Mouse (Mus musculus) forebrain, embryonic 11.5 days (tissue): ENCODE measurements around the gene Ccr9. TPM values are rescaled to one million over a fixed set of nuclear protein-coding genes. Genes with fewer than 3 reads are reported as not detected.
"Not testable (repeated sequence)": the region's sequence is repeated elsewhere in the genome, so short reads cannot be mapped to it uniquely, and the experiment has no call there.

Source experiments
- ATAC-seq: fragments of 200-750 bp; cut with Nextera tagmentation; replicated peaks from 2 replicates; pipeline ENCODE4 v1.8.0; 2017; ENCODE audit warnings: moderate TSS enrichment; ENCODE audit not compliant: low FRiP score
- DNase-seq: peaks from one replicate; pipeline ENCODE4 v3.0.0-alpha.2; 2017; ENCODE audit warnings: low spot score
- H3K27ac ChIP-seq: fragments of 300-500 bp; sonication (generic); 2 replicates; pipeline ENCODE4 v1.5.1; 2014; ENCODE audit warnings: low read depth, low read length
- H3K27me3 ChIP-seq: fragments of 300-500 bp; sonication (generic); 2 replicates; pipeline ENCODE4 v1.6.1; 2014; ENCODE audit warnings: mild to moderate bottlenecking, low read length, mixed read lengths; ENCODE audit not compliant: control insufficient read depth, insufficient read depth
- H3K36me3 ChIP-seq: fragments of 300-500 bp; sonication (generic); 2 replicates; pipeline ENCODE4 v1.6.1; 2014; ENCODE audit warnings: mild to moderate bottlenecking, low read length, moderate library complexity, mixed read lengths; ENCODE audit not compliant: control insufficient read depth, insufficient read depth
- H3K4me1 ChIP-seq: fragments of 300-500 bp; sonication (generic); replicated peaks from 2 replicates; pipeline ENCODE4 v1.6.1; 2014; ENCODE audit warnings: low read length, mixed read lengths; ENCODE audit not compliant: control insufficient read depth, insufficient read depth
- H3K4me2 ChIP-seq: fragments of 300-500 bp; sonication (generic); 2 replicates; pipeline ENCODE4 v1.6.1; 2014; ENCODE audit warnings: low read depth, mild to moderate bottlenecking, low read length, moderate library complexity, mixed read lengths; ENCODE audit not compliant: severe bottlenecking
- H3K4me3 ChIP-seq: fragments of 300-500 bp; sonication (generic); 2 replicates; pipeline ENCODE4 v1.5.1; 2014; ENCODE audit warnings: low read depth, low read length
- H3K9ac ChIP-seq: fragments of 300-500 bp; sonication (generic); 2 replicates; pipeline ENCODE4 v1.6.1; 2014; ENCODE audit warnings: low read length
- H3K9me3 ChIP-seq: fragments of 300-500 bp; sonication (generic); 2 replicates; pipeline ENCODE4 v1.6.1; 2016; ENCODE audit warnings: low read length, mixed read lengths; ENCODE audit not compliant: control insufficient read depth
- WGBS: fragments of 180-500 bp; shearing (Covaris S2); extraction: QIAGEN DNeasy Blood & Tissue Kit; methylation state at CpG from one replicate; pipeline ENCODE4 v1.1.7; 2014; 5-methylcytosine and 5-hydroxymethylcytosine counted together
- polyA plus RNA-seq: library from polyadenylated mRNA; unstranded; fragments of >200 nt; fragmentation: Nextera tagmentation; extraction: Ambion mirVana; gene quantifications from 2 replicates; pipeline ENCODE4 v1.2.1, GENCODE M21; 2014

Gene Ccr9
- polyA plus RNA-seq, 1 experiment from 2014 or later = 0.04 TPM

DNA sequence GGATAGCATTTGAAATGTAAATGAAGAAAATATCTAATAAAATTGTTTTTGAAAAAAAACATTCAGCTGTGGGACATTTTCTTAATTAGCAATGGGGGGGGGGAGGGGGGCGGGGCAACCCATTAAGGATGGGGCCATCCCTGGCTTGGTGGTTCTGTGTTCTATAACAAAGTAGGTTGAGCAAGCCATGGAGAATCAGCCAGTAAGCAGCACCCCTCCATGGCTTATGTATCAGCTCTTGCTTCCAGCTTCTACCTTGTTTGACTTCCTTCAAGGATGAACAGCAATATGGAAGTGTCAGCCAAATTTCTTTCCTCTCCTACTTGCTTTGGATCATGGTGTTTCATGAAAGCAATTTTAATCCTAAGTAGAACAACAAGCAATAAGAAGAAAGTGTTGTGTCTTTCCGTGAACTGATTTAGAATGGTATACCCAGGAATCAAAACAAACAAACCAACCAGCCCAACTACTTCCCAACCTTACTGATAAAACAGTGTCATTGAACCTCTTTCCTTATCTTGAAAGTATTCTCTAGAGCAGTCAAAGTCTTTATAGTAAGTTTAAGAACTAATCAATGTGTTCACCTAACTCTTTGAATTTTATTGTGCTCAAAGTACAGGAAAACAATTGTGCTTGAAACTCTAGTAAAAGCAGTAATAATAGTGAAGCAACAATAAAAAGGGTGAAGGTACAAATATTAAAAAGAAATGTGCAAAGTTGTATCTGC, 28.3 kb upstream of the Ccr9 start:
- Histone ChIP-seq H3K9ac (no peak overlapping the region), H3K4me1 (no peaks in the 10 kb centered on the region), H3K9me3 (no peaks in the 10 kb centered on the region), H3K27me3 (no peaks in the 10 kb centered on the region), H3K4me3 (no peak overlapping the region), H3K4me2 (no peak overlapping the region), H3K27ac (no peak overlapping the region), H3K36me3 (no peaks in the 10 kb centered on the region)
- 87% methylated on average over 2 of the region's 2 CpGs for WGBS
- ATAC-seq (no peak), DNase-seq (no peak)

DNA sequence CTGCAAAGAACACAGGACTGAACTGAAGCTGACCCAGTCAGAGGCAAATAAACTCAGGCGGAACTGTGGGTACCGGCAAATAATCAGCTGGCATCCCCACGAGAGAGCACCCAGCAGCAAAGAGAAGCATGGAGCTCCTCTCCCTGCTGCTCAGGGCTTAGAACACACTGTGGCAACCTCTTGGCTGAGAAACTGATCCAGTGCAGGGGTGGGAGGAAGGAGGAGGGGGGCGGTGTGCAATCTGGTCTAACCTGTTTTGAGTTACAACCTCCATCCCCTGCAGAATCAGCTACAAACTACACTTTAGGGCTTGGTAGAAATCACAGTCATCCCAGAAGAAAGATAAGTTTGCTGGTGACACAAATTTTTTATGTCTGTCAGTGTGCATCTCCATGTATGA, 26.9 kb upstream of the Ccr9 start:
- no peaks in the 10 kb centered on the region for H3K4me1 ChIP-seq
- no peaks in the 10 kb centered on the region for H3K36me3 ChIP-seq
- no peak overlapping the region for H3K4me3 ChIP-seq
- ATAC-seq (no peak), DNase-seq (no peak)
- no peak overlapping the region for H3K4me2 ChIP-seq
- no peak overlapping the region for H3K27ac ChIP-seq
- H3K27me3 ChIP-seq = no peaks in the 10 kb centered on the region
- WGBS = 52% methylated on average over 4 of the region's 4 CpGs
- H3K9ac ChIP-seq = no peak overlapping the region
- no peaks in the 10 kb centered on the region for H3K9me3 ChIP-seq

DNA sequence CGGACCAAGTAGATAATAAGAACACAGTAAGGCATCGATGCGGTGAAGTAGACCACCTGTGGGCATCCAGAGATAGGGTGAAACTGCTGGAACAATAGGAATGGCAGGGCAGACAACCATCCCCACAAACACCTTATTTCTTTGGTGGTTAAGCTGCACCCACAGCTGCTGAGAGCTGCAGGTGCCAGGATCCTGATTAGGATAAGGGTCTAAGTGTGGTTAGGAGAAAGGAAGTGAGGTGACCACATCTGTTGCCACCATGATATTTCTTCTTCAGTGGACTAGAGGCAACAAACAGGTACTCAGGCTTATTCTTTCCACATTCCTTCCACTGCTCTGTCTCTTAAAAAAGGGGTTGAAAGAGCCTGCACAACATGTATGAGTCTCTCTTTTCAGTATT, 20.8 kb upstream of the Ccr9 start:
- ATAC-seq = no peak
- H3K9me3 ChIP-seq = no peaks in the 10 kb centered on the region
- 86% methylated on average over 3 of the region's 3 CpGs for WGBS

DNA sequence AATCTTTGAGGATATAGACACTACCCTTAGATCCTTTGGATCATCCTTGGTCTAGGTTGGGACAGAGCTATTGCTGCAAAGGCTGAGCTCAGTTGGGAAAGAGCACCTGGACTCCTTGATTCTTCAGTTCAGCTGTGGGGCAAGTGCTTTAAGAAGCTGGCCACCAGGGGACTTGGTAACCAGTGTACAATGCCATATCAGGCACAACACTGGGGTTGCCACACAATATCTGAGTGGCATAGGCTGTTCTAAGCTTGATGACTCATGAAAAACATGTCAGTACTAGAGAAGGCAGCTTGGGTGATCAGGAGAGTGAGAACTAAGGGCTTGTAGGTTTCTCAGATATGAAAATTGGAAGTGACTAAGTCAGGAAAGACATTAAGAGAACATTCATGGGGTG, 19.3 kb upstream of the Ccr9 start:
- ATAC-seq (no peak), DNase-seq (no peak)
- H3K9ac ChIP-seq = no peak overlapping the region
- no peaks in the 10 kb centered on the region for H3K36me3 ChIP-seq
- no peak overlapping the region for H3K27ac ChIP-seq
- no peak overlapping the region for H3K4me3 ChIP-seq
- no peaks in the 10 kb centered on the region for H3K9me3 ChIP-seq
- no peaks in the 10 kb centered on the region for H3K27me3 ChIP-seq
- H3K4me1 ChIP-seq = no peaks in the 10 kb centered on the region
- no peak overlapping the region for H3K4me2 ChIP-seq

More for the DNA sequence above, 20.8 kb upstream of the Ccr9 start:
- no peaks in the 10 kb centered on the region for H3K36me3 ChIP-seq
- H3K4me1 ChIP-seq = no peaks in the 10 kb centered on the region
- no peak overlapping the region for H3K9ac ChIP-seq
- H3K27me3 ChIP-seq = no peaks in the 10 kb centered on the region
- no peak for DNase-seq
- H3K4me2 ChIP-seq = no peak overlapping the region
- H3K27ac ChIP-seq = no peak overlapping the region
- no peak overlapping the region for H3K4me3 ChIP-seq

DNA sequence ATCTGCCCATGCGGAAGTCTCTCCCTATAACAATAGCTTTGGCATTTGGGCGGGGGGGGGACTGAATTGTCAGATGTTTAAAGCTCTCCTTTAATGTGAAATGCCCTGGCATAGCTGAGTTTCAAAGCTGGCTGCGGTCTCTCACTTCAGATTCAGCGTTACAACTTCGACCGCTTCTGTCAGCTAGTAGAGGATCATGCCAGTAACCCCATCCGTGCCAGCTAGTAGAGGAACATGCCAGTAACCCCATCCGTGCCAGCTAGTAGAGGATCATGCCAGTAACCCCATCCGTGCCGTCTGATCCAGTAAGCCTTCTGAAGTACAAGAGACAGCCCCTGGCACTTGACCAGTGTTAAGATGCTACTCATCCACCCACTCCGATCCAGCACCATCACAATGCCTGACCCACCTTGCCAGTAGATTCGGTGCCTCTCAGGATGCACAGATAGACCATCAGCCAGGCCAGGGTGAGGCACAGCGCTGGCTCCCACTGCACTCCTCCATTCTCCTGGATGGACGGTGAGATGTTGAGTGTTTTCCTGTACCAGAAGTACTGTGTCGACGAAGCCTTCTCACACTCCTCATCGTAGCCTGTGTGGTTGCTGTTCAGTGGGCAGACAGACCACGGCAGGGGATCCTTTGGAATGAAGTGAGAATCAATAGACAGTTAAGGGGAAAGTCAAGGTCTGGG, 18.1 kb upstream of the Ccr9 start:
- not testable (repeated sequence) for H3K27ac ChIP-seq, H3K9ac ChIP-seq, H3K27me3 ChIP-seq, H3K4me1 ChIP-seq, H3K9me3 ChIP-seq, DNase-seq, H3K4me2 ChIP-seq, H3K4me3 ChIP-seq, ATAC-seq, H3K36me3 ChIP-seq
- 86% methylated on average over 16 of the region's 18 CpGs for WGBS

DNA sequence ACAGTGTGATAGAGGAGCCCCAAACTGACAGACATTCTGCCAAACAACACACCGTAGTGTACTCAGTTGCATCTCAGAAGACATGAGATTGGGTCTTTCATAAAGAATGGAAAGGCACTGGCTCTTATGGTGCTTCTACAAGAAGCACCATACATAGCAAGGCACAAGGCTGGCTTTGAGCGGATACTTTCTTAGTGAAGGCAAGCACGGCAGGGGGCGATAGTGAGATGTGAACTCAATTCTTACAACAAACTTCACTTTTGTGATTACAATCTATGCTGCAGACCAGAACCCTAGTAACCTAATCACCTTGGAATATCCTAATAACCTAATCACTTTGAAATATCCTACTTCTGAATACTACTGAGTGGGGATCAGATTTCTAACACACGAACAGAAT, 12.6 kb upstream of the Ccr9 start:
- no peaks in the 10 kb centered on the region for H3K36me3 ChIP-seq
- H3K4me3 ChIP-seq = no peak overlapping the region
- ATAC-seq (no peak), DNase-seq (peak; percentile 58)
- no peaks in the 10 kb centered on the region for H3K27me3 ChIP-seq
- H3K4me2 ChIP-seq = no peak overlapping the region
- H3K9ac ChIP-seq = no peak overlapping the region
- H3K4me1 ChIP-seq = no peaks in the 10 kb centered on the region
- 61% methylated on average over 5 of the region's 5 CpGs for WGBS
- H3K27ac ChIP-seq = no peak overlapping the region
- H3K9me3 ChIP-seq = no peaks in the 10 kb centered on the region

DNA sequence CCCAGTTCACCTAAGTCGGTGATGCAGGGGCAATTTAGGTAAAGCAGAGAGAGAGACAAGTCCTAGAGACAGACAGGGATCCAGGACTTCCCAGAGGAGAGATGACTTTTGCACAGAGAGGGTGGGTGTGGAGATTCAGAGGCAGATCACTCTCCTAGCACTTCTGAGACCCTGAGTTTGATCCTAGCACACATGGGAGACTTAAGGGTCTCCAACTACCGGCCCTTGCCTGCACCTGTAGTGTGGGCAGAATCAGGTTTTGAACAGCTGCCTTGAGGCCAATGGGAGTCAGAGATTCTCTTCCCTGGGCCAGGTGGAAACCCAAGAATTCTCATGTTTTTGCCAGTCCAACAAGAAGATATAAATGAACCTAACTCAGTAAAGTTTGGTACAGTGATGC, 959 bp downstream of the Ccr9 start:
- no peak for DNase-seq
- Histone ChIP-seq H3K4me2 (no peak overlapping the region), H3K4me1 (peaks cover 7% of the 10 kb centered on the region; the same call in 1 of the 2 replicates), H3K27ac (no peak overlapping the region), H3K27me3 (peaks cover 25% of the 10 kb centered on the region), H3K36me3 (no peaks in the 10 kb centered on the region), H3K9me3 (no peaks in the 10 kb centered on the region), H3K9ac (no peak overlapping the region), H3K4me3 (no peak overlapping the region)
- 20% methylated on average over 2 of the region's 2 CpGs for WGBS
- ATAC-seq = 0 out of 2 replicates have a peak, but pooled peaks have one; percentile 24

DNA sequence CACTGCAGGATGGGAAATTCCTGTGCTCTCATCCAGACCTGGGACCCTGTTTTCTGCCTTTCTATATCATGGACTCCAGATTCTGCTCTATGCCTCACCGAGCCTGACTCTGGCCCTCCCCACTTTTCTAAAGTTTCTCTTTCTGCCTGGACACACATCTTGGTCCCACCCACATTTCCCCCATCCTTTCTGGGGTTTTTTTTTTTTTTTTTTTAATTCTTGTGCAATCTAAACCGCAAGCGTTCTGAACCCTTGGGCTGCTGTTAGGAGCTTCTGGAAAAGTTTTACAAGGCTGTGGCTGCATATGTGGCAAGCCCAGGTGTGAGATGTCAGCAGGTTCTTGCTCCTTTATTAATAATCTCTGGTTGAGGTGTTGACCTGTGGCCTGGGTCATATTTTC, 5.5 kb downstream of the Ccr9 start:
- no peaks in the 10 kb centered on the region for H3K36me3 ChIP-seq
- peaks cover 10% of the 10 kb centered on the region for H3K27me3 ChIP-seq
- H3K4me2 ChIP-seq = no peak overlapping the region
- no peak for DNase-seq
- no peaks in the 10 kb centered on the region for H3K9me3 ChIP-seq
- ATAC-seq = no peak
- no peak overlapping the region for H3K4me3 ChIP-seq
- peaks cover 2% of the 10 kb centered on the region; the same call in 1 of the 2 replicates for H3K4me1 ChIP-seq
- WGBS = 58% methylated on average over 3 of the region's 3 CpGs
- no peak overlapping the region for H3K27ac ChIP-seq
- no peak overlapping the region for H3K9ac ChIP-seq

DNA sequence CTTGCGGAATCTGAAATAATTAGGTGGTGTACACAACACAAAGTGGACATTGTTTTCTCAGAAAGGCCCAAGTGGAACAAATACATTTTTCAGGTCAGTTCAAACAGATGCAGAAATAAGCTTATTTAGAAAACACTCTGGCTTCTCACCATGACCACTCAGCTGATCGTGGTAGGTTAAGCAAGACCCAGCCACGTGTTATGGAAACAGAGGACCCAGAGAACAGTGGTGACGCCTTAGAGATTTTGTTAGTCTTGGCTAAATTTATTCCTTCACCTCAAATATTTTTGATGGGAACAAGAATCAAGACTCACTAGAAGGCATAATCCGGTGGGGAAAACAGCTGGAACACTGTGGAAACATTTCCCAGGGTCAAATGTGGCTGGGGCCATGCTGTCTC, 8.0 kb downstream of the Ccr9 start:
- no peak for DNase-seq

More for the DNA sequence above, 8.0 kb downstream of the Ccr9 start:
- Histone ChIP-seq H3K4me3 (no peak overlapping the region), H3K27me3 (no peaks in the 10 kb centered on the region), H3K9me3 (no peaks in the 10 kb centered on the region), H3K4me2 (no peak overlapping the region), H3K36me3 (no peaks in the 10 kb centered on the region), H3K4me1 (no peaks in the 10 kb centered on the region), H3K27ac (no peak overlapping the region), H3K9ac (no peak overlapping the region)
- ATAC-seq = no peak
- WGBS = 62% methylated on average over 5 of the region's 5 CpGs
